Mouse (Mus musculus) T-helper 17 cell (primary cell): ENCODE data around the gene Emc4.

Source experiments
- in situ Hi-C, 2 experiments: fragments of 300-600 bp; cut with MboI, MseI; formaldehyde crosslinking; loops; 1 replicate in 1 of 2; 2 replicates in 1 of 2; pipeline ENCODE4 v1.15.1; 2025; ENCODE audit warnings: high pct_unique_total_duplicates in 2 of 2

Gene Emc4

GRCm38 (mm10) chr2:112341117-112341516 lies 26.7 kb downstream of the Emc4 start:
- in situ Hi-C loops: no loop called here

- in situ Hi-C loops: loop anchor here in 1 of 2 experiments (10.0 kb wide), 1 partner anchor 145 kb away; no protein-coding TSS in a partner anchor
Observed at GRCm38 (mm10) chr2:112339736-112340135, 28.1 kb downstream of the Emc4 start.

GRCm38 (mm10) chr2:112337211-112337610 lies 30.6 kb downstream of the Emc4 start:
- in situ Hi-C loops: loop anchor here in 1 of 2 experiments (10.0 kb wide), 1 partner anchor 142 kb away; no protein-coding TSS in a partner anchor

- in situ Hi-C loops: loop anchor here in 1 of 2 experiments (10.0 kb wide), 1 partner anchor 137 kb away; no protein-coding TSS in a partner anchor
Observed at GRCm38 (mm10) chr2:112332051-112332898, 35.6 kb downstream of the Emc4 start.

GRCm38 (mm10) chr2:112328069-112328777 lies 39.6 kb downstream of the Emc4 start:
- in situ Hi-C loops: no loop called here

DNA sequence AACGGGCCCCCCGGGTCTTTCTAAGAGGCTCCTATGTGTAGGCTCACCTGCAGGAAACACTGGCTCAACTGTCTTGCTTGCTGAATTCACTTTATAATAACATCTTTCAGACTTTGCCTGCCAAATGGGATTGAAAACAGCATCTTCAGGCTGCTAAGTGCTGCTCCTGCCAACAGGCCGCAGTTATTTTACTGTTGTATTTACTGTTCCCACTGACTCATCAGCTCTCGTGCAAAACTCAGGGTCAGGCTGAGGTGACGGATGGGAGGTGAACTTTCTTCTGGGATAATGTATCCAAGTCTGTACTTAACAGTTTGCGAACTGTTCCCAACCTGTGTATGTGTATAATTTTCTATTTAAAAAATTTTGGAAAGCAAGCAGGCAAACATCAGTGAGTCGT lies 48.9 kb downstream of the Emc4 start:
- in situ Hi-C loops: no loop called here

DNA sequence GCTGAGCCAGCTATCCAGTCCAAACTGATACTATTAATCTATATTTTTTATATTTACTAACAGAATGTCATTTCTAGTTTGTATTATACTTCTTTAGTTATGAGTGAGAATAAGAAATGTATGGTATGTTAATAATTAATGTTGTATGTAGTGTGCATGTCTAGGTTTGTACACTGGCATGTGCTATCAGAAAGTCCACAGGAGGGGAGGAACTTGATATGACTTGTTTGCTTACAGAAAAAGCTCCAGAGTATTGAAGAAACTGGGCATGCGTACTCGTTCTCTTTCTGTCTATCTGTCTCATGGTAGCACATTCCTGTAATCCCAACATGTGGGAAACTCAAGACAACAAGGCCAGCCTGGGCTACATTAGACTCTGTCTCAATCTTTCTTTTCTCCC lies 49.6 kb downstream of the Emc4 start:
- in situ Hi-C loops: no loop called here

DNA sequence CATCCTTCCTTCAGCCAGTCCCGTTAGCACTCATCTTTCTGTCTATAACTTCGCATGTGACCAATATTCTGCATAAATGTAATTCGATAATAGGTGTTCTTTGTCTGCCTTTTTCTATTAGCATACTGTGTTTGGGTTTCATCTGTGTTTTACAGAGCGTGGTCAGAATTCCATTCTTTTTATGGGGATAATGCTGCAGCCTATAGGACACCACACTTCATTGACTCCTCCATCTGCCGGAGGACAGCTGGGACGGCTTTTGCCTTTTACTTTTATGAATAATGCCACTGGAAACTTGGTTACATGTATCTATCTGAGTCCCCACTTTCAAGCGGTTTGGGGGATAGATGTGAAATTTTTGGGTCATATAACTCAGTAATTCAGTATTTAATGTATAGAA lies 52.2 kb downstream of the Emc4 start:
- in situ Hi-C loops: no loop called here
